Mouse (Mus musculus): ENCODE data around the gene Pigl.

GRCm38 (mm10) chr11:62558961-62559646 lies 100.8 kb downstream of the Pigl start:
- TF ChIP-seq CTCF (IDR thresholded peaks at IDR 0.05; ENCODE audit: borderline replicate concordance, extremely low read depth, insufficient read depth, insufficient read length) (no peak), POLR2A (IDR thresholded peaks at IDR 0.05; ENCODE audit: borderline replicate concordance, extremely low read depth, insufficient read depth, insufficient read length, poor library complexity, severe bottlenecking) (no peak)

All from brain, embryonic 14.5 days (tissue).